Mouse (Mus musculus): ENCODE measurements around the gene Gys2.

The Gys2 gene

GRCm38 (mm10) chr6:142377081-142377480, 95.8 kb downstream of the Gys2 start:
- no peak for DNase-seq (ENCODE audit: low read depth, low spot score)
